In the genomic region with DNA sequence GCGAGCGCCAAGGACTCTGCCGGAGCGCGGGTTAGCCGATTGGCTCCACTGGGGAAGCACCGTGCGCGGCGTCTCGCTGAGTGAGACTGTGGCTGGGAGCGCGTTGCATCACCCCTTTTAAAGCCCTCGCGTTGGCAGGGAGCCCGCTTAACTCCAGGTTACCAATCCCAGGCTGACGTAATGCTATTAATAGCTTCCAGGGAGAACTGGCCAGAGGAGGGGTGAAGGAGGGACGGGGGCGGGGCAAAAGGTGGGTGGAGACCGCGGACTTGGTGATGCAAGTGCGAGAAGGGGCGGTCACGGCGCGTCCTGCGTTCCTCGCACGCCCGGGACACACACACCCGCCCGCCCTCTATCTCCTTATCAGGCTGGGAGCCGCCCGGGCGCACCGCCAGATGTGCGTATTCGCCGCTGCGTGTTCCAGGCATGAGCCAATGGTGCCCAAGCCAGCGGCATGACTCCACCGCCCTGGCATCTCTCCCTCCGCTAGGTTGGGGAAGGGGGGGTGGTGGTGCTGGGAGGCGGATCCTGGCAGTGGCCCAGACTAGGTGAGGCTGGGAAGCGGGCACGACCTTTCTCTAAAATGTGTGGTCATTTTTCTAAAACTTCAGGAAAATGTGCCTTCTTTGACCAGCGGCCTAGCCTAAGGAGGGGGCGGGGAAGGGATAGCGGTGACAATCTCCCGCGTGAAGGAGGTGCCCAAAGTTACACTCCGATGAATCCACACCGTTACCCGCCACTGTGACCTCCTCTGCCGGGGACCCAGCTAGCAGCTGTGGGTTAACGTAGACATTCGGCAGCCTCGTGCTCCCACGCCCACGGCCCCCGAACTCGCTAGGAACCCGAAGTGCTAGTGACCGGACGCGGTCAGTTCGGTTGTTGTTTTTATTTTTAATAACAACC, we compare ENCODE assay signal across 8 mouse cellular contexts. TPM values are rescaled to one million over a fixed set of nuclear protein-coding genes. Genes with fewer than 3 reads are reported as not detected.
A peak's percentile ranks its signal among the peaks of the same experiment; 100 is the strongest.
DNase-seq lines count a peak whose midpoint lies in the region; ATAC-seq and TF ChIP-seq lines count a peak whose summit lies in the region.

No protein-coding gene starts in this region.

- peak overlapping the region; percentile 96 for H3K27ac ChIP-seq in CH12.LX (ENCODE audit: insufficient read depth, low read depth)
- peak overlapping the region; percentile 90 for H3K27ac ChIP-seq in heart, embryonic 13.5 days (replicated peaks)
- peak overlapping the region; percentile 40; the same call in 1 of the 2 replicates for H3K27ac ChIP-seq in liver, embryonic 11.5 days (ENCODE audit: low read depth, low read length)

- no peak; the same call in 1 of the 2 replicates for TF ChIP-seq RAD21 in CH12.LX (IDR thresholded peaks at IDR 0.05; ENCODE audit: low read depth, low read length)

- 1% methylated on average over 67 of the region's 67 CpGs for WGBS in heart, embryonic 13.5 days
- WGBS in liver, embryonic 11.5 days, result under 1% methylated on average over 67 of the region's 67 CpGs

- H3K4me2 ChIP-seq in CH12.LX (ENCODE audit: insufficient read depth, low read depth, poor library complexity, severe bottlenecking), result no peak overlapping the region
- peak overlapping the region; percentile 92 for H3K4me2 ChIP-seq in heart, embryonic 13.5 days
- peak overlapping the region; percentile 97 for H3K4me2 ChIP-seq in liver, embryonic 11.5 days
- peak overlapping the region; percentile 100 for H3K4me2 ChIP-seq in myocyte (ENCODE audit: low read depth)

- ATAC-seq in heart, embryonic 13.5 days (ENCODE audit: extremely low read depth, insufficient number of reproducible peaks, low FRiP score, low TSS enrichment), result peak; percentile 86
- ATAC-seq in liver, embryonic 11.5 days (replicated peaks; ENCODE audit: low FRiP score), result peak; percentile 78

- DNase-seq in CH12.LX (ENCODE audit: extremely low read depth), result peak; percentile 89
- peak; percentile 89 for DNase-seq in c-Kit-positive CD71-negative TER-119-negative erythroid progenitor cells, embryonic 14.5 days (ENCODE audit: low read depth)
- DNase-seq in fibroblast of lung, adult 2 months (ENCODE audit: low read depth), result peak; percentile 92
- DNase-seq in kidney, postnatal 10 days, result peak; percentile 98
- peak; percentile 89 for DNase-seq in liver, embryonic 11.5 days (ENCODE audit: low spot score)
- DNase-seq in spleen, postnatal 4 days (ENCODE audit: low spot score in 2 of 2), result peak; percentile 75 to 83

- H3K79me2 ChIP-seq in CH12.LX (replicated peaks; ENCODE audit: control insufficient read depth, extremely low read depth, insufficient read depth, poor library complexity, severe bottlenecking) (peaks cover 36% of the 10 kb centered on the region), myocyte (ENCODE audit: control insufficient read depth, insufficient read depth) (peaks cover 28% of the 10 kb centered on the region)

- no peak for TF ChIP-seq CTCF in CH12.LX (conservative IDR thresholded peaks at IDR 0.05 in 1 of 2, IDR thresholded peaks at IDR 0.05 in 1 of 2; ENCODE audit: low read depth in 2 of 2, low read length in 2 of 2)

- H3K4me3 ChIP-seq in CH12.LX (replicated peaks in 1 of 3; ENCODE audit: low read depth in 2 of 3, low read length in 2 of 3, poor library complexity in 1 of 3), result peak overlapping the region; percentile 80 to 92 (median 85)
- peak overlapping the region; percentile 67 for H3K4me3 ChIP-seq in heart, embryonic 13.5 days
- H3K4me3 ChIP-seq in liver, embryonic 11.5 days (ENCODE audit: low read depth, low read length), result peak overlapping the region; percentile 58
- H3K4me3 ChIP-seq in myocyte, result peak overlapping the region; percentile 98

- H3ac ChIP-seq in myocyte (ENCODE audit: control insufficient read depth, insufficient read length), result peak overlapping the region; percentile 57

- peaks cover 11 to 53% of the 10 kb centered on the region in 2 experiments for H3K4me1 ChIP-seq in CH12.LX (ENCODE audit: control insufficient read depth in 1 of 2, insufficient read depth in 2 of 2)
- H3K4me1 ChIP-seq in heart, embryonic 13.5 days, result peaks cover 64% of the 10 kb centered on the region
- peaks cover 23% of the 10 kb centered on the region for H3K4me1 ChIP-seq in liver, embryonic 11.5 days (replicated peaks; ENCODE audit: control insufficient read depth, insufficient read depth, low read length)

- peak; percentile 89 for TF ChIP-seq POLR2A in CH12.LX (IDR thresholded peaks at IDR 0.05; ENCODE audit: low read depth, low read length)
- TF ChIP-seq POLR2A in myocyte (IDR thresholded peaks at IDR 0.05; ENCODE audit: insufficient read length, low read depth), result peak; percentile 100

- H3K9ac ChIP-seq in CH12.LX (ENCODE audit: insufficient read depth, low read depth), result peak overlapping the region; percentile 95
- H3K9ac ChIP-seq in heart, embryonic 13.5 days, result peak overlapping the region; percentile 87
- peak overlapping the region; percentile 55 for H3K9ac ChIP-seq in liver, embryonic 11.5 days (ENCODE audit: low read depth, low read length)

- in situ Hi-C loops in CH12.LX (cut with MboI; ENCODE audit: low pct_ligation_motif_present, low pct_unique_long_range_greater_than_20kb, low sequenced_read_pairs), result loop anchor here (5.0 to 10.0 kb wide), 2 partner anchors 89 to 99 kb away; a partner anchor contains a TSS

- dilution Hi-C loops in CH12.LX (cut with MboI; ENCODE audit: extremely low pct_ligation_motif_present, extremely low pct_unique_long_range_greater_than_20kb, low sequenced_read_pairs), result no loop called here

- H3K36me3 ChIP-seq in CH12.LX (replicated peaks in 1 of 2; ENCODE audit: control insufficient read depth in 1 of 2, insufficient read depth in 1 of 2, low read length in 1 of 2) (peaks cover under 1 to 12% of the 10 kb centered on the region in 2 experiments), myocyte (ENCODE audit: control insufficient read depth, insufficient read depth) (no peaks in the 10 kb centered on the region)
- H3K36me3 ChIP-seq in heart, embryonic 13.5 days, result no peaks in the 10 kb centered on the region
- no peaks in the 10 kb centered on the region for H3K36me3 ChIP-seq in liver, embryonic 11.5 days (ENCODE audit: control insufficient read depth, insufficient read depth, low read length)

- peaks cover 19% of the 10 kb centered on the region for H3K9me3 ChIP-seq in CH12.LX (replicated peaks; ENCODE audit: low read length)
- no peaks in the 10 kb centered on the region for H3K9me3 ChIP-seq in heart, embryonic 13.5 days
- H3K9me3 ChIP-seq in liver, embryonic 11.5 days (ENCODE audit: control insufficient read depth, low read length), result no peaks in the 10 kb centered on the region

- H3K27me3 ChIP-seq in CH12.LX (replicated peaks) (no peaks in the 10 kb centered on the region), myocyte (ENCODE audit: control insufficient read depth, insufficient read depth, insufficient read length) (peaks cover 16% of the 10 kb centered on the region)
- H3K27me3 ChIP-seq in heart, embryonic 13.5 days (replicated peaks), result peaks cover 34% of the 10 kb centered on the region
- H3K27me3 ChIP-seq in liver, embryonic 11.5 days (replicated peaks; ENCODE audit: control insufficient read depth, insufficient read depth, low read length), result peaks cover 93% of the 10 kb centered on the region

- peak; percentile 40; the same call in 1 of the 2 replicates for TF ChIP-seq EP300 in CH12.LX (IDR thresholded peaks at IDR 0.05; ENCODE audit: low read length)

TF ChIP-seq in CH12.LX, 34 proteins besides CTCF, POLR2A, EP300 and RAD21 (continues in another document):
- TF ChIP-seq RCOR1 (conservative IDR thresholded peaks at IDR 0.05; ENCODE audit: low read depth, low read length) (peak; percentile 29; the same call in 1 of the 2 replicates), BHLHE40 (IDR thresholded peaks at IDR 0.05; ENCODE audit: low read depth, low read length) (peak; percentile 68), NRF1 (IDR thresholded peaks at IDR 0.05; ENCODE audit: low read depth, low read length) (peak; percentile 17; the same call in 1 of the 2 replicates), E2F4 (IDR thresholded peaks at IDR 0.05; ENCODE audit: insufficient replicate concordance, low read depth, low read length) (no peak), PAX5 (IDR thresholded peaks at IDR 0.05; ENCODE audit: low read length) (no peak), POLR2AphosphoS2 (IDR thresholded peaks at IDR 0.05; ENCODE audit: low read depth, low read length) (peak; percentile 76; the same call in 1 of the 2 replicates), HCFC1 (IDR thresholded peaks at IDR 0.05; ENCODE audit: low read depth, low read length) (no peak), ETS1 (conservative IDR thresholded peaks at IDR 0.05; ENCODE audit: low read depth, low read length) (peak; percentile 65), NELFE (IDR thresholded peaks at IDR 0.05; ENCODE audit: low read depth, low read length) (peak; percentile 94)

TF ChIP-seq in myocyte, 11 proteins besides CTCF, POLR2A, EP300 and RAD21:
- TF ChIP-seq TCF3 (IDR thresholded peaks at IDR 0.05; ENCODE audit: insufficient read length, low read depth), result peak; percentile 3
- TF ChIP-seq SRF (IDR thresholded peaks at IDR 0.05; ENCODE audit: control insufficient read depth, insufficient read length, low read depth), result peak; percentile 98
- no peak for TF ChIP-seq E2F4 (IDR thresholded peaks at IDR 0.05; ENCODE audit: insufficient read depth)
- peak in 1 of 3 experiments; percentile 38 for TF ChIP-seq MYOD1 (IDR thresholded peaks at IDR 0.05; ENCODE audit: control insufficient read depth in 1 of 3, insufficient read length in 2 of 3, low read depth in 2 of 3)
- peak; percentile 100 for TF ChIP-seq POLR2AphosphoS2 (IDR thresholded peaks at IDR 0.05; ENCODE audit: insufficient read length, low read depth)
- TF ChIP-seq TCF12 (IDR thresholded peaks at IDR 0.05; ENCODE audit: insufficient read depth, poor library complexity, severe bottlenecking), result no peak
- peak; percentile 95 for TF ChIP-seq CEBPB (IDR thresholded peaks at IDR 0.05; ENCODE audit: insufficient read depth, poor library complexity, severe bottlenecking)
- TF ChIP-seq MYOG (IDR thresholded peaks at IDR 0.05; ENCODE audit: control insufficient read depth in 1 of 3, insufficient read depth in 1 of 3, insufficient read length in 2 of 3, low read depth in 2 of 3), result peak in 1 of 3 experiments; percentile 54

RNA-seq across cellular contexts. Expression of a gene that starts 18.8 kb away (rescaled TPM):
- total RNA-seq in CH12.LX (2012; rRNA removed) (not detected in 2 replicates), CH12.LX (2014; rRNA removed) (not detected in 2 replicates)
- polyA plus RNA-seq in CH12.LX (2012; ENCODE audit: insufficient read length, low read depth) (not detected in 2 replicates), myocyte (2012; fragmentation: generic; extraction: Trizol) (not detected)
- not detected in 2 replicates for polyA plus RNA-seq in heart, embryonic 13.5 days (2015; fragmentation: Nextera tagmentation; extraction: Ambion mirVana)
- not detected in 2 replicates for polyA plus RNA-seq in liver, embryonic 11.5 days (2014; fragmentation: Nextera tagmentation; extraction: Ambion mirVana)

RNA-seq across cellular contexts. Expression of a gene that starts 34.4 kb away (rescaled TPM):
- total RNA-seq in CH12.LX (2012; rRNA removed), result 13.7 and 32.9 TPM in 2 replicates
- 39.7 and 41.5 TPM in 2 replicates for total RNA-seq in CH12.LX (2014; rRNA removed)
- polyA plus RNA-seq in CH12.LX (2012; ENCODE audit: insufficient read length, low read depth), result 25.1 and 28.9 TPM in 2 replicates
- polyA plus RNA-seq in heart, embryonic 13.5 days (2015; fragmentation: Nextera tagmentation; extraction: Ambion mirVana), result 14.0 and 15.2 TPM in 2 replicates
- 3.1 and 3.6 TPM in 2 replicates for polyA plus RNA-seq in liver, embryonic 11.5 days (2014; fragmentation: Nextera tagmentation; extraction: Ambion mirVana)
- polyA plus RNA-seq in myocyte (2012; fragmentation: generic; extraction: Trizol), result 59.6 TPM

Comparison
In these comparisons a context has a peak if more than half of its experiments do, and no peak if none do; other contexts are left out.
1. Peak in every context shown above with its lines: DNase-seq, ATAC-seq, H3K4me3 ChIP-seq and H3K27ac ChIP-seq.
2. H3K27ac ChIP-seq: peak in every context shown above with its lines; median percentile 96 in CH12.LX; 90 in heart, embryonic 13.5 days; 40 in liver, embryonic 11.5 days.